Mouse (Mus musculus) colon, adult 2 months (tissue): ENCODE data around the gene 1700020N01Rik. TPM values are rescaled to one million over a fixed set of nuclear protein-coding genes. Genes with fewer than 3 reads are reported as not detected.

ENCODE experiments used
- polyA plus RNA-seq: library from polyadenylated mRNA; depleted of rRNA; stranded (reverse); fragments of >200 nt; gene quantifications from 2 replicates; pipeline ENCODE4 v1.2.3, GENCODE M21; 2012; rRNA removed

The 1700020N01Rik gene
- not detected in 2 replicates for polyA plus RNA-seq

GRCm38 (mm10) chr10:21592896-21593380 lies at the start of gene 1700020N01Rik:
Gene 1700020N01Rik (plus strand): TSS chr10:21593145.

Other genes with a start within 250 kb of the 1700020N01Rik start
- not detected in 2 replicates for gene Aldh8a1, start 215.9 kb upstream of the 1700020N01Rik start, polyA plus RNA-seq